Comparison of ENCODE assay signal across 8 mouse cellular contexts in the genomic region with DNA sequence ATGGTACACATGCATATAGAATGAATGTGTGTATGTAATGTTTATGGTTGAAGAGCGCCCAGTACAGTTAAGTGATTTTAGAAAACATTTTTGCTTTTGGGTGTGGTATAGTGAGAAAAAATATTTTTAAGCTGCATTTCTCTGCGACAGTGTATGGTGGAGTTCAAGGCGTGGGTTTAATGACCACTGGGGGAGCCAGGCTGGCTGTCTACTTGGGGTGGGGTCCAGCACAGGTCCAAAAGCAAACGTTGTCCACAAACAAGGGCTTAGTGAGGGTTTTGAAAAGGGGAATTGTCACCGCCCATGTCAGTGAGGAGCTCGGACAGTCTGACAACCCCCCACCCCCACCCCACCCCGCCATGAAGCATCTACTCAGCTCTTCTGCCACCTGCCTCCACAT. TPM values are rescaled to one million over a fixed set of nuclear protein-coding genes. Genes with fewer than 3 reads are reported as not detected.
DNase-seq lines count a peak whose midpoint lies in the region; ATAC-seq and TF ChIP-seq lines count a peak whose summit lies in the region.

No protein-coding gene starts in this region.

- H3K4me3 ChIP-seq in bone marrow, adult 2 months (replicated peaks; ENCODE audit: control insufficient read depth, low read depth, low read length), result peak overlapping the region; percentile 55
- H3K4me3 ChIP-seq in forebrain, embryonic 10.5 days, result peak overlapping the region; percentile 48
- H3K4me3 ChIP-seq in hindbrain, postnatal 0 days (ENCODE audit: low read length), result peak overlapping the region; percentile 21
- H3K4me3 ChIP-seq in stomach, postnatal 0 days (ENCODE audit: low read depth, low read length), result peak overlapping the region; percentile 35

- H3K4me2 ChIP-seq in hindbrain, postnatal 0 days (ENCODE audit: low read depth, low read length), result peak overlapping the region; percentile 60
- peak overlapping the region; percentile 79 for H3K4me2 ChIP-seq in stomach, postnatal 0 days (replicated peaks; ENCODE audit: low read depth)

- TF ChIP-seq POLR2A in bone marrow, adult 2 months (IDR thresholded peaks at IDR 0.05; ENCODE audit: borderline replicate concordance, control insufficient read depth, low read depth, low read length), result no peak

- peaks cover 5% of the 10 kb centered on the region; the same call in 1 of the 2 replicates for H3K36me3 ChIP-seq in forebrain, embryonic 10.5 days (replicated peaks)
- H3K36me3 ChIP-seq in hindbrain, postnatal 0 days (ENCODE audit: insufficient read depth, low read length), result no peaks in the 10 kb centered on the region
- no peaks in the 10 kb centered on the region for H3K36me3 ChIP-seq in stomach, postnatal 0 days (ENCODE audit: control insufficient read depth, insufficient read depth, low read length)

- peak overlapping the region; percentile 97 for H3K27ac ChIP-seq in bone marrow, adult 2 months (ENCODE audit: control insufficient read depth, insufficient read depth, low read depth, low read length, poor library complexity)
- peak overlapping the region; percentile 91 for H3K27ac ChIP-seq in forebrain, embryonic 10.5 days
- H3K27ac ChIP-seq in hindbrain, postnatal 0 days, result peak overlapping the region; percentile 95
- peak overlapping the region; percentile 100 for H3K27ac ChIP-seq in stomach, postnatal 0 days (replicated peaks)

- H3K4me1 ChIP-seq in bone marrow, adult 2 months (ENCODE audit: control insufficient read depth, insufficient read depth, low read length), result peaks cover 7% of the 10 kb centered on the region
- peaks cover 95% of the 10 kb centered on the region for H3K4me1 ChIP-seq in forebrain, embryonic 10.5 days
- H3K4me1 ChIP-seq in hindbrain, postnatal 0 days (ENCODE audit: insufficient read depth, low read length), result peaks cover 38% of the 10 kb centered on the region
- peaks cover 21% of the 10 kb centered on the region for H3K4me1 ChIP-seq in stomach, postnatal 0 days (replicated peaks; ENCODE audit: control insufficient read depth, insufficient read depth)

- H3K9me3 ChIP-seq in forebrain, embryonic 10.5 days, result no peaks in the 10 kb centered on the region
- no peaks in the 10 kb centered on the region for H3K9me3 ChIP-seq in hindbrain, postnatal 0 days (ENCODE audit: low read length)
- H3K9me3 ChIP-seq in stomach, postnatal 0 days (ENCODE audit: control insufficient read depth, low read length), result no peaks in the 10 kb centered on the region

- TF ChIP-seq CTCF in bone marrow, adult 2 months (IDR thresholded peaks at IDR 0.05; ENCODE audit: control insufficient read depth, insufficient read depth, low read length), result no peak
- TF ChIP-seq CTCF in hindbrain, postnatal 0 days (IDR thresholded peaks at IDR 0.05; ENCODE audit: low read depth), result peak; percentile 48
- peak; percentile 42 for TF ChIP-seq CTCF in stomach, postnatal 0 days (IDR thresholded peaks at IDR 0.05; ENCODE audit: low read depth)

- TF ChIP-seq EP300 in stomach, postnatal 0 days (optimal IDR thresholded peaks at IDR 0.05), result no peak

- peak overlapping the region; percentile 40 for H3K9ac ChIP-seq in hindbrain, postnatal 0 days (replicated peaks; ENCODE audit: low read length)
- H3K9ac ChIP-seq in stomach, postnatal 0 days (ENCODE audit: low read length), result peak overlapping the region; percentile 75

- no peaks in the 10 kb centered on the region for H3K27me3 ChIP-seq in forebrain, embryonic 10.5 days (ENCODE audit: poor library complexity, severe bottlenecking)
- H3K27me3 ChIP-seq in hindbrain, postnatal 0 days (ENCODE audit: insufficient read depth, low read length), result no peaks in the 10 kb centered on the region
- no peaks in the 10 kb centered on the region for H3K27me3 ChIP-seq in stomach, postnatal 0 days (ENCODE audit: control insufficient read depth, insufficient read depth, low read length)

- DNase-seq in kidney, adult 18-20 months, result peak; percentile 49
- no peak for DNase-seq in kidney, postnatal 14 days
- no peak for DNase-seq in forebrain, embryonic 10.5 days (ENCODE audit: extremely low spot score, low spot score)
- DNase-seq in hindbrain, postnatal 0 days (ENCODE audit: low spot score), result no peak
- DNase-seq in mesoderm, embryonic 11.5 days (ENCODE audit: low read depth, low spot score), result peak; percentile 41
- DNase-seq in stomach, postnatal 0 days (ENCODE audit: low spot score), result no peak
- DNase-seq in thymus, postnatal 25 days, result no peak

- WGBS in bone marrow, adult 2 months, result 3% methylated on average over 7 of the region's 7 CpGs
- 4% methylated on average over 7 of the region's 7 CpGs for WGBS in forebrain, embryonic 10.5 days
- 0% methylated on average over 7 of the region's 7 CpGs for WGBS in hindbrain, postnatal 0 days
- 0% methylated on average over 7 of the region's 7 CpGs for WGBS in stomach, postnatal 0 days

- peak; percentile 62 for ATAC-seq in hindbrain, postnatal 0 days
- peak; percentile 3; the same call in 1 of the 2 replicates for ATAC-seq in stomach, postnatal 0 days (ENCODE audit: low FRiP score, low TSS enrichment)

RNA-seq across cellular contexts. Expression of gene Frmd8, which starts 28.9 kb away (rescaled TPM):
- 14.3 and 18.1 TPM in 2 replicates for polyA plus RNA-seq in bone marrow, adult 2 months (2011; ENCODE audit: insufficient read depth, insufficient read length, low replicate concordance, missing spikeins)
- 36.9 and 40.6 TPM in 2 replicates for polyA plus RNA-seq in forebrain, embryonic 10.5 days (2016; fragmentation: Nextera tagmentation; extraction: Ambion mirVana)
- total RNA-seq in hindbrain, postnatal 0 days (2014; rRNA removed), result 19.8 and 43.2 TPM in 2 replicates
- polyA plus RNA-seq in hindbrain, postnatal 0 days (2015; fragmentation: Nextera tagmentation; extraction: Ambion mirVana), result 12.5 and 13.7 TPM in 2 replicates
- 13.8 and 18.8 TPM in 2 replicates for polyA plus RNA-seq in stomach, postnatal 0 days (2015; fragmentation: Nextera tagmentation; extraction: Ambion mirVana)

RNA-seq across cellular contexts. Expression of gene Slc25a45, which starts 31.5 kb away (rescaled TPM):
- polyA plus RNA-seq in bone marrow, adult 2 months (2011; ENCODE audit: insufficient read depth, insufficient read length, low replicate concordance, missing spikeins), result 11.6 and 24.6 TPM in 2 replicates
- 1.5 and 2.0 TPM in 2 replicates for polyA plus RNA-seq in forebrain, embryonic 10.5 days (2016; fragmentation: Nextera tagmentation; extraction: Ambion mirVana)
- 2.1 and 6.0 TPM in 2 replicates for total RNA-seq in hindbrain, postnatal 0 days (2014; rRNA removed)
- polyA plus RNA-seq in hindbrain, postnatal 0 days (2015; fragmentation: Nextera tagmentation; extraction: Ambion mirVana), result 1.8 and 2.8 TPM in 2 replicates
- 2.9 and 3.2 TPM in 2 replicates for polyA plus RNA-seq in stomach, postnatal 0 days (2015; fragmentation: Nextera tagmentation; extraction: Ambion mirVana)

RNA-seq across cellular contexts. Expression of gene Tigd3, which starts 47.8 kb away (rescaled TPM):
- polyA plus RNA-seq in bone marrow, adult 2 months (2011; ENCODE audit: insufficient read depth, insufficient read length, low replicate concordance, missing spikeins), result 4.4 and 6.4 TPM in 2 replicates
- polyA plus RNA-seq in forebrain, embryonic 10.5 days (2016; fragmentation: Nextera tagmentation; extraction: Ambion mirVana), result 9.0 and 9.1 TPM in 2 replicates
- total RNA-seq in hindbrain, postnatal 0 days (2014; rRNA removed), result 7.5 and 10.1 TPM in 2 replicates
- polyA plus RNA-seq in hindbrain, postnatal 0 days (2015; fragmentation: Nextera tagmentation; extraction: Ambion mirVana), result 7.1 and 7.5 TPM in 2 replicates
- polyA plus RNA-seq in stomach, postnatal 0 days (2015; fragmentation: Nextera tagmentation; extraction: Ambion mirVana), result 0.77 and 1.0 TPM in 2 replicates

Comparison
In these comparisons a context has a peak if more than half of its experiments do, and no peak if none do; other contexts are left out.
1. DNase-seq: peak in kidney, adult 18-20 months (single experiment) and mesoderm, embryonic 11.5 days (single experiment); none in kidney, postnatal 14 days (single experiment), forebrain, embryonic 10.5 days (single experiment), hindbrain, postnatal 0 days (single experiment), stomach, postnatal 0 days (single experiment) and thymus, postnatal 25 days (single experiment).
2. Peak in every context shown above with its lines, with median percentiles within 50 percentile points of each other: H3K27ac ChIP-seq and H3K4me3 ChIP-seq.